Mouse (Mus musculus) liver, postnatal 0 days (tissue): ENCODE measurements at regions not wholly inside any gene's neighbourhood (a gene's known extent, or its start where the extent isn't known, plus 50 kb on each side); places are given as distances from the start of the nearest gene placed in this dataset.

Source experiments
- CTCF ChIP-seq: sonication (generic); IDR thresholded peaks from 2 replicates; pipeline ENCODE4 v1.5.1; 2016; ENCODE audit warnings: antibody characterized with exemption, low read depth
- EP300 ChIP-seq: IDR thresholded peaks from 2 replicates; pipeline ENCODE4 v1.6.1; 2016; ENCODE audit warnings: antibody characterized with exemption, low read depth, mild to moderate bottlenecking

DNA sequence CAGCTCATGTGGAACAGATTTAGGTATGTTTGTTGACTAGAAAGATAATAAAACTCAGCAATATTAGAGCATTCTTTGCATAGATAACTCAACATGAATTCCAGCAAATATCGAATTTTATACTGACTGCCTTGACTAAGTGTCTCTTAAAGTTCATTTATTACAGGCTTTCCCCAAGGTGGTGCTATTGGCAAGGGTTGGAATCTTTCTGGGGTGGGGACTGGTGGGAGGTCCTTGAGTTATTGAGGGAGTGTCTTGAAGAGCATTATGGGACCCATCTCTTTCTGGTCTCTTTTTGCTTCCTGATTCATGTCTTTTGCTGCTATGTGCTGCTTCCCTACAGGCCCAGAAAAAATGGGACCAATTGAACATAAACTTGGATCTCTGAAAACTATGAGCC lies 488.0 kb downstream of the Tmem38b start:
- TF ChIP-seq CTCF = 0 out of 2 replicates have a peak, but pooled peaks have one; percentile 3
- no peak for TF ChIP-seq EP300
